Mouse (Mus musculus) midbrain, embryonic 16.5 days (tissue): ENCODE measurements at regions not wholly inside any gene's neighbourhood (a gene's known extent, or its start where the extent isn't known, plus 50 kb on each side); places are given as distances from the start of the nearest gene placed in this dataset.

ENCODE experiments used
- ATAC-seq: fragments of 200-750 bp; cut with Nextera tagmentation; 2 replicates; pipeline ENCODE4 v1.8.0; 2017; ENCODE audit warnings: moderate TSS enrichment
- H3K27ac ChIP-seq: fragments of 300-500 bp; sonication (generic); 2 replicates; pipeline ENCODE4 v1.5.1; 2014; ENCODE audit warnings: mild to moderate bottlenecking, low read length, mixed read lengths
- H3K27me3 ChIP-seq: fragments of 300-500 bp; sonication (generic); 2 replicates; pipeline ENCODE4 v1.6.1; 2014; ENCODE audit warnings: low read depth, low read length, mixed read lengths; ENCODE audit not compliant: control insufficient read depth, insufficient read depth
- H3K36me3 ChIP-seq: fragments of 300-500 bp; sonication (generic); 2 replicates; pipeline ENCODE4 v1.6.1; 2014; ENCODE audit warnings: mild to moderate bottlenecking, low read length, moderate library complexity, mixed read lengths; ENCODE audit not compliant: control insufficient read depth, insufficient read depth
- H3K4me1 ChIP-seq: fragments of 300-500 bp; sonication (generic); 2 replicates; pipeline ENCODE4 v1.6.1; 2014; ENCODE audit warnings: mild to moderate bottlenecking, low read length, mixed read lengths; ENCODE audit not compliant: control insufficient read depth, insufficient read depth
- H3K4me2 ChIP-seq: fragments of 300-500 bp; sonication (generic); 2 replicates; pipeline ENCODE4 v1.6.1; 2014; ENCODE audit warnings: mild to moderate bottlenecking, low read length, mixed read lengths
- H3K4me3 ChIP-seq: fragments of 300-500 bp; sonication (generic); 2 replicates; pipeline ENCODE4 v1.5.1; 2014; ENCODE audit warnings: low read depth, mild to moderate bottlenecking, low read length, moderate library complexity, mixed read lengths
- H3K9ac ChIP-seq: fragments of 300-500 bp; sonication (generic); 2 replicates; pipeline ENCODE4 v1.6.1; 2014; ENCODE audit warnings: low read depth, low read length, mixed read lengths
- H3K9me3 ChIP-seq: fragments of 300-500 bp; sonication (generic); replicated peaks from 2 replicates; pipeline ENCODE4 v1.6.1; 2014; ENCODE audit warnings: mild to moderate bottlenecking, low read length, mixed read lengths; ENCODE audit not compliant: control insufficient read depth, poor library complexity, severe bottlenecking
- WGBS: fragments of 180-500 bp; shearing (Covaris S2); extraction: QIAGEN DNeasy Blood & Tissue Kit; methylation state at CpG from one replicate; pipeline ENCODE4 v1.1.7; 2014; 5-methylcytosine and 5-hydroxymethylcytosine counted together

- Histone ChIP-seq H3K36me3 (no peaks in the 10 kb centered on the region), H3K27ac (0 out of 2 replicates have a peak overlapping the region, but pooled peaks have one; percentile 33), H3K4me2 (no peak overlapping the region), H3K27me3 (no peaks in the 10 kb centered on the region), H3K4me3 (no peak overlapping the region), H3K9ac (no peak overlapping the region), H3K4me1 (no peaks in the 10 kb centered on the region), H3K9me3 (no peaks in the 10 kb centered on the region)
- peak; percentile 87 for ATAC-seq
- 12% methylated on average over 2 of the region's 2 CpGs for WGBS
Measured at GRCm38 (mm10) chr10:54601993-54602392, 525.6 kb upstream of the Man1a start.

DNA sequence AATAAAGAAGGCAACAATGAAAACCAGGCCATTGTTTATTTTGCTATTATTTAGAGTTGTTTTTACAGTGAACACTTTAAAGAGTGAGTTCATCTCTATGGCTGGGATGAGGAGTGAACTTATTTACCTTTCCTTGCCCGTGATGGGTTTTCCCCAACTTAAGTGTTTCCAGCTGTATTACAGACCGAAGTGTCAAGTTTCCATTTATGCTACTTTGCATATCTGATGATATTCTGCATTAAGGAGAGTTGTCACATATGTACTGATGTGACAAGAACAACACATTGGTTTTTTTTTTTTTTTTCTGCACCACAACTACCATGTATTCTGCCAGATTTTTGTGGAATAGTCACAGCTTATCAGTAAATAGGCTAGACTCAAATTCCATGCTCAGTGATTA, 518.7 kb upstream of the Man1a start:
- Histone ChIP-seq H3K27ac (no peak overlapping the region), H3K4me1 (no peaks in the 10 kb centered on the region), H3K9me3 (no peaks in the 10 kb centered on the region), H3K4me2 (no peak overlapping the region), H3K36me3 (no peaks in the 10 kb centered on the region), H3K27me3 (no peaks in the 10 kb centered on the region), H3K4me3 (no peak overlapping the region), H3K9ac (no peak overlapping the region)
- ATAC-seq, result no peak
- 78% methylated on average over 2 of the region's 2 CpGs for WGBS

DNA sequence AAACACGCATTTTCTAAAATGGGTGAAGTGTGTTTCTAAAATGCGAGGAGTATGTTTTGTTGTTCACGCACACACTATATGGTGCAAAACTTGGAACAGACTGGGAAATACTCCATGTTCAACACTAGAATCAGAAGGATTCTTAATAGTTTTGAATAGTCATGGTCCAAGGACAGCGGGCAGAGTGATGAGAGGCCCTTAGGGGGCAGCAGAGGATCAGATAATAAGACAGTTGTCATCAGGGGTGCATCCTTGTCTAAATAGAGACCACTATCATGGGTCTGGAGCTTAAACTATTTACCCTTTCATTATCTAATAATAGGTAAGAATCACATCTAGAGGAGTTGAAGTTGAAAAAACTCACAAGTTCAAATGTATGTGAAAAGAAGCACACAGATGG, 482.2 kb upstream of the Man1a start:
- no peak for ATAC-seq
- no peak overlapping the region for H3K4me3 ChIP-seq
- no peaks in the 10 kb centered on the region for H3K27me3 ChIP-seq
- no peaks in the 10 kb centered on the region for H3K36me3 ChIP-seq
- no peak overlapping the region for H3K9ac ChIP-seq
- H3K4me2 ChIP-seq, result no peak overlapping the region
- H3K27ac ChIP-seq, result no peak overlapping the region
- no peaks in the 10 kb centered on the region for H3K9me3 ChIP-seq
- WGBS, result 70% methylated on average over 4 of the region's 4 CpGs
- no peaks in the 10 kb centered on the region for H3K4me1 ChIP-seq

DNA sequence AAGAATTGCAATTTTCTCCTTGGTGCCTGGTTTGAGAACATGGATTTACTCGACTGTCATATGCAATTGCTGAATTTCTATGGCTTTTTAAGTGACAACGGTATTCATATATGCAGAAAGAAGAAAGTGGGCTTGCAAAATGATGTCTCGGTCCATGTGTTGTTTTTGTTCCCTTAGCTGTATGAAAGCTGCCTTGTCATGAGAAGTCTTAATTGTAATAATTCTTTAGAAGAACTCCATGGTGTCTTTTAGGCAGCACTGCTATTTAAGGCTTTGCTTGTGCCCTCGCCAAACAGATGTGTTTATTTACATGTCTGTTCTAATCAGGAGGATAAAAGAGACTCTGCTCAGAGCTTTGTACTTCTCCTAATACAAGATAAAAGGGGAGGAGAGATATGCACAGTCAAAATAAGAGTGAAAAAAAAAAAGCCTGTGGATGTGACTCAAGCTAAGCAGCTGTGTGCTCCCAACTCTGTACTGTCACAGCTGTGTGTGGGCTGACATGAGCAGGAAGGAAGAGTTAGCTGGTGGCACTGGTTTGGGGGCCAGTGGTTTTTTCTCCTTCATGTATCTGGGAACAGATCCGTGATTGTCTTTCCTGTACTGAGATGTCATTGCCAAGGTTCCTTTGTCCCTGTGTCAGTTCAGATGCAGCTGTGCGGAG, 475.5 kb upstream of the Man1a start:
- Histone ChIP-seq H3K27me3 (no peaks in the 10 kb centered on the region), H3K4me3 (no peak overlapping the region), H3K27ac (no peak overlapping the region), H3K4me1 (no peaks in the 10 kb centered on the region), H3K9me3 (no peaks in the 10 kb centered on the region), H3K36me3 (no peaks in the 10 kb centered on the region), H3K9ac (no peak overlapping the region), H3K4me2 (no peak overlapping the region)
- no peak for ATAC-seq
- 52% methylated on average over 6 of the region's 6 CpGs for WGBS

GRCm38 (mm10) chr10:54550665-54551064, 474.3 kb upstream of the Man1a start:
- Histone ChIP-seq H3K27ac (no peak overlapping the region), H3K9ac (no peak overlapping the region), H3K27me3 (no peaks in the 10 kb centered on the region), H3K4me2 (no peak overlapping the region), H3K9me3 (no peaks in the 10 kb centered on the region; the same call in 1 of the 2 replicates), H3K36me3 (no peaks in the 10 kb centered on the region), H3K4me1 (no peaks in the 10 kb centered on the region), H3K4me3 (no peak overlapping the region)
- WGBS, result 81% methylated on average over 2 of the region's 2 CpGs
- ATAC-seq, result no peak

DNA sequence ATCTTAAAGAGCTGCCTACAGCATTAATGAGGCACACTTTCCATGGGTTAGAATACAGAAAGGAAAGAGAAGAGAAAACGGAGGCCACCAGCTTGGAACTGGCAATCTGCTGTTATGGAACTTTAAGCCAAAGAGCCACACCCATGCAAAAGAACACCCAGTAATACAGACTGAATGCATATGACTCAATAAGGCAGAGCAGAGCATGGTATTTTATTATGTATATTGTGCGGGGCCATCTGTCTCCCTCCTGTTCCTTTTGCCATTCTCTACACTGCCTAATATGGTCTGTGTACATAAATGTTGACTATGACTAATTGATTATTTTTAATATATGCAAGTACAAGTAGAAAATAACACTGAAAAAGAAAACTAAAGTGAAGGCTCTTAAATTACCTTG, 472.6 kb upstream of the Man1a start:
- ATAC-seq, result no peak
- WGBS, result 89% methylated on average over 2 of the region's 2 CpGs

DNA sequence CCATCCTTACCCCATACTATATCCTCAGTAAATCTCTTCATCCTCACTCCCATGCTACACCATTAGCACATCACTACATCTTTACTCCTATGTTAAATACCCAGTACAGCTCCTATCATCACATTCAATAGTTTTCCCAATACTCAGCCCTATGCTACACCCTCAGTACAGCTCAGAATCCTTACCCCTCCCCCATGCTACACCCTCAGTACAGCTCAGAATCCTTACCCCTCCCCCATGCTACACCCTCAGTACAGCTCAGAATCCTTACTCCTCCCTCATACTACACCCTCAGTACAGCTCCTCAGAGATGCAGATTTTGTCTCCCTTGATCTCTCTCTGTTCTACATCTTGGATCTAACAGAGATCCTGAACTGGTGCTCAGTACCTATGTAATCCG, 472.1 kb upstream of the Man1a start:
- Histone ChIP-seq H3K4me3 (no peak overlapping the region), H3K27me3 (no peaks in the 10 kb centered on the region), H3K4me2 (no peak overlapping the region), H3K36me3 (no peaks in the 10 kb centered on the region), H3K4me1 (no peaks in the 10 kb centered on the region), H3K9ac (no peak overlapping the region), H3K9me3 (no peaks in the 10 kb centered on the region; the same call in 1 of the 2 replicates), H3K27ac (no peak overlapping the region)
- ATAC-seq, result no peak
- WGBS, result 83% methylated on average over 1 of the region's 1 CpGs

More for the DNA sequence above, 472.6 kb upstream of the Man1a start:
- Histone ChIP-seq H3K9ac (no peak overlapping the region), H3K36me3 (no peaks in the 10 kb centered on the region), H3K4me2 (no peak overlapping the region), H3K27ac (no peak overlapping the region), H3K9me3 (no peaks in the 10 kb centered on the region; the same call in 1 of the 2 replicates), H3K27me3 (no peaks in the 10 kb centered on the region), H3K4me3 (no peak overlapping the region), H3K4me1 (no peaks in the 10 kb centered on the region)

- peaks cover 5% of the 10 kb centered on the region; the same call in 1 of the 2 replicates for H3K9me3 ChIP-seq
- no peaks in the 10 kb centered on the region for H3K4me1 ChIP-seq
- H3K9ac ChIP-seq, result no peak overlapping the region
- no peak overlapping the region for H3K4me2 ChIP-seq
- no peak overlapping the region for H3K4me3 ChIP-seq
- H3K27me3 ChIP-seq, result no peaks in the 10 kb centered on the region
- WGBS, result 97% methylated on average over 7 of the region's 7 CpGs
- no peak for ATAC-seq
- no peak overlapping the region for H3K27ac ChIP-seq
- no peaks in the 10 kb centered on the region for H3K36me3 ChIP-seq
Measured at GRCm38 (mm10) chr10:54532581-54532980, 456.2 kb upstream of the Man1a start.

GRCm38 (mm10) chr10:54510776-54511175, 434.4 kb upstream of the Man1a start:
- no peaks in the 10 kb centered on the region for H3K9me3 ChIP-seq
- H3K27me3 ChIP-seq, result no peaks in the 10 kb centered on the region
- no peak for ATAC-seq
- no peak overlapping the region for H3K4me3 ChIP-seq
- no peak overlapping the region for H3K27ac ChIP-seq
- H3K4me2 ChIP-seq, result no peak overlapping the region
- no peaks in the 10 kb centered on the region for H3K4me1 ChIP-seq
- no peaks in the 10 kb centered on the region for H3K36me3 ChIP-seq
- no peak overlapping the region for H3K9ac ChIP-seq
